Mouse (Mus musculus) thymus, postnatal 0 days (tissue): ENCODE data around the gene Atp2a2. TPM values are rescaled to one million over a fixed set of nuclear protein-coding genes. Genes with fewer than 3 reads are reported as not detected.

Source experiments
- DNase-seq: peaks from one replicate; pipeline ENCODE4 v3.0.0-alpha.2; 2015; ENCODE audit warnings: low spot score
- polyA plus RNA-seq: library from polyadenylated mRNA; unstranded; fragments of >200 nt; fragmentation: Nextera tagmentation; extraction: Ambion mirVana; gene quantifications from 2 replicates; pipeline ENCODE4 v1.2.1, GENCODE M21; 2015

The Atp2a2 gene
- polyA plus RNA-seq, 1 experiment from 2014 or later, result 22.6 TPM

DNA sequence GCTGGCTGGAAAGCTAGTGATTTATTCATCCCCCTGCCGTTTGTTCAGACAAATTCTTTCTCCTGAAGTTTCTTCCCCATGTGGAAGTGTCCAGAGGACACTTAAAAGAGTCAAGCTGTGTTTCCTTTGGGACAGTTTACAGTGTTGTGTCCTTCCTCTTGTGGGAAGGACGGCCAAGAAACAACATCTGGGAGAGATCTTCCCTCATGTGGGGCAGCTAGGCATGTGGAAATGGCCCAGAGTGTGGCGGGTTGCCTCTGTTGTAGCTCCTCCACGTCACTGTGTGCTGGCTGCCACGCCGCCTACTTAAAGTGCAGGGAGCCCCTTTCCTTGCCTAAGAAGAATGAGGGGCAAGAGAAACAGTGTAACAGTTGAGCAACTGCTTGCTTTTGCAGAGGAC, 89.2 kb downstream of the Atp2a2 start:
- no peak for DNase-seq

GRCm38 (mm10) chr5:122411892-122412291, 90.1 kb downstream of the Atp2a2 start:
- no peak for DNase-seq

DNA sequence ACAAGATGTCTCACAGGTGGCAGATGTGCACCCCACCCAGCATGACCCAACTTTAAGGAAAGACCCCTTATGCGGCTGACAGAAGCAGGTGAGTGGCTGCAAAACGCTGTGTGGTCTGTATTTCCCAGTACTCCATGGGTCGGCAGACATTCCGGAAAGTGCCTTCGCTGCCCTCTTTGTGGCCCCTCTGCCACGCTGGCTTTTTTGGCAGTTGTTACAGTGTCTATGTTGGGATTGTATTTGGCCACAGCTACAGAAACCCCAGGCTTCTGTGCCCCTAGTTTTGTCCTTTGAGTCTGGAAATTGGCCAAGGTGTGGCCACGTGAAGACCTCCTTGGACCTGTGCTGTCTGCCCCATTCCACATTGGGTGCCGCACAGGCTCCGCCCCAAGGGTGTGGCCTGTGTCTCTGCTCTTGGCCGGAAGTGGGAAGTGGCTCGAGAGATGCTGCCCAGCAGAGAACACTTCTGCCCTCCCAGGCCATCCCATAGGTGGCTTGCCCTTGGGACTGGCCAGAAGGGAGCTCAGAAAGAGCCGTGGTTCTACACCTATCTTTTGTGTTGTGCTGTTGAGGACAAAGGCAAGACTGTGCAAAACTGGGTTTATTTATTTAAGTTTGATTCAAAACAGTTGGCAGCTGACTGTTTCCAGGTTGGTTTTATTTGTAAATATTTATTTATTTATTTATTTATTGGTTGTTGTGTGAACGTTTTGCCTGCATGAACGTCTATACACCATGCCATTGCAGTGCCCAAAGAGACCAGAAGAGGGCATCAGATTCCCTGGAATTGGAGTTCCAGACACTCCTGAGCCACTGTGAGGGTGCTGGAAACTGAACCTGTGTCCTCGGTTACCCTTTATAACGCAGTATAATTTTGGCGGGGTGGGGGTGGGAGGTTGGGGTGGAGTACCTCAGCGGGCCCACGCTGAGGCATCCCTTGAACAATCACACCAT, 92.1 kb downstream of the Atp2a2 start:
- no peak for DNase-seq

DNA sequence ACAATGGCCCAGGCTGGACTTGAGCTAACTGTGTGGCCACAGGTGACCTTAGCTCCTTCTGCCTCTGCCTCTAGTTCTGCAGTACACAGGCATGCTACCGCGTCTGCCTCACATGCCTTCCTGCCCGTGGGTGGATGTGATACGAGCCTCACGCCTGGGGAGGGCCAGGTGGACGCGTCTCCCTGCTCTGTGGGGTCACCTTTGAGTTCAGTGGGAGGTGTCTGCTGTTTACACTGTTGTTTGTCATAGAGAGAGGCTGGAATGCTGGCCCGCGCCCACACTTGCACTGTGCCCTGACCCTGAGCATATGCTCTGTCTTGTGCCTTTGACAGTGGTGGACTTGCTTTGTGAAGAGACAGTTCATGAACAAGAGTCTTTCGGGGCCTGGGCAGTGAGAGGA, 96.5 kb downstream of the Atp2a2 start:
- no peak for DNase-seq

Other genes with a start within 250 kb of the Atp2a2 start
- 1.8 and 3.3 TPM in 2 replicates for gene Tctn1, start 237.8 kb downstream of the Atp2a2 start, polyA plus RNA-seq
- 23.8 and 34.3 TPM in 2 replicates for gene Pptc7, start 217.9 kb downstream of the Atp2a2 start, polyA plus RNA-seq
- gene Rad9b, start 148.0 kb downstream of the Atp2a2 start, polyA plus RNA-seq, result 11.5 and 12.3 TPM in 2 replicates
- 198 and 215 TPM in 2 replicates for gene Vps29, start 147.9 kb downstream of the Atp2a2 start, polyA plus RNA-seq
- gene Gpn3, start 130.3 kb downstream of the Atp2a2 start, polyA plus RNA-seq, result 91.2 and 93.3 TPM in 2 replicates
- gene Fam216a, start 129.9 kb downstream of the Atp2a2 start, polyA plus RNA-seq, result 91.0 and 92.1 TPM in 2 replicates
- 238 TPM in 2 replicates for gene Arpc3, start 110.3 kb downstream of the Atp2a2 start, polyA plus RNA-seq
- gene Anapc7, start 80.5 kb downstream of the Atp2a2 start, polyA plus RNA-seq, result 36.5 and 39.7 TPM in 2 replicates
- 10.9 and 12.5 TPM in 2 replicates for gene Ift81, start 112.3 kb upstream of the Atp2a2 start, polyA plus RNA-seq
- 8.2 and 8.8 TPM in 2 replicates for gene P2rx7, start 141.7 kb upstream of the Atp2a2 start, polyA plus RNA-seq
- 22.5 and 26.7 TPM in 2 replicates for gene P2rx4, start 205.3 kb upstream of the Atp2a2 start, polyA plus RNA-seq